ENCODE assay signal across 21 mouse cellular contexts in genomic region chr5:103071006-103071612, GRCm38 (mm10).
A peak's percentile ranks its signal among the peaks of the same experiment; 100 is the strongest.
DNase-seq lines count a peak whose midpoint lies in the region; ATAC-seq and TF ChIP-seq lines count a peak whose summit lies in the region.
"Had no signal": no experiment of that assay in that cellular context is flagged by ENCODE, and none has a peak within 500 bp of the region (broad histone marks: within the 10 kb centered on the region; RNA-seq: fewer than 3 reads in every experiment).

No protein-coding gene starts in this region.

- no peak for TF ChIP-seq CTCF in cerebellum, adult 2 months (IDR thresholded peaks at IDR 0.05; ENCODE audit: borderline replicate concordance, insufficient read depth, low read depth, low read length)
- no peak for TF ChIP-seq CTCF in hindbrain, postnatal 0 days (IDR thresholded peaks at IDR 0.05; ENCODE audit: low read depth)

- peak in 1 of 2 experiments; percentile 54 for DNase-seq in cerebellum, adult 2 months
- no peak for DNase-seq in cerebellum, postnatal 36 days
- no peak for DNase-seq in hindbrain, postnatal 0 days (ENCODE audit: low spot score)
- DNase-seq in midbrain, embryonic 10.5 days (ENCODE audit: low spot score): no peak
- peak; percentile 5 for DNase-seq in retina, embryonic 14.5 days (ENCODE audit: low spot score)
- no peak for DNase-seq in kidney, adult 9 months
- DNase-seq: adrenal gland, postnatal 10 days; embryo, embryonic 11 days; gastrocnemius, postnatal 14 days; heart, adult 2 months; kidney, postnatal 36 days; thymus, postnatal 14 days had no signal

- H3K27me3 ChIP-seq in cerebellum, adult 2 months (ENCODE audit: control insufficient read depth, insufficient read depth, low read length): no peaks in the 10 kb centered on the region
- H3K27me3 ChIP-seq in hindbrain, embryonic 13.5 days: no peaks in the 10 kb centered on the region
- no peaks in the 10 kb centered on the region for H3K27me3 ChIP-seq in hindbrain, postnatal 0 days (ENCODE audit: insufficient read depth, low read length)
- H3K27me3 ChIP-seq in midbrain, embryonic 13.5 days: no peaks in the 10 kb centered on the region
- no peaks in the 10 kb centered on the region for H3K27me3 ChIP-seq in midbrain, embryonic 10.5 days (ENCODE audit: low read depth, poor library complexity, severe bottlenecking)
- H3K27me3 ChIP-seq: forebrain, embryonic 15.5 days; kidney, embryonic 15.5 days; limb, embryonic 15.5 days; liver, embryonic 15.5 days had no signal

- H3K9ac ChIP-seq in hindbrain, embryonic 13.5 days: no peak overlapping the region
- no peak overlapping the region for H3K9ac ChIP-seq in hindbrain, postnatal 0 days (replicated peaks; ENCODE audit: low read length)
- no peak overlapping the region for H3K9ac ChIP-seq in midbrain, embryonic 13.5 days (replicated peaks)
- H3K9ac ChIP-seq: forebrain, embryonic 15.5 days; kidney, embryonic 15.5 days; limb, embryonic 15.5 days; liver, embryonic 15.5 days had no signal

- no peak overlapping the region for H3K4me2 ChIP-seq in hindbrain, embryonic 13.5 days
- no peak overlapping the region for H3K4me2 ChIP-seq in hindbrain, postnatal 0 days (ENCODE audit: low read depth, low read length)
- no peak overlapping the region for H3K4me2 ChIP-seq in midbrain, embryonic 13.5 days (replicated peaks)
- H3K4me2 ChIP-seq: forebrain, embryonic 15.5 days; kidney, embryonic 15.5 days; limb, embryonic 15.5 days; liver, embryonic 15.5 days had no signal

- no peak for ATAC-seq in hindbrain, embryonic 13.5 days (ENCODE audit: low FRiP score)
- ATAC-seq in hindbrain, postnatal 0 days: no peak
- ATAC-seq in midbrain, embryonic 13.5 days: 0 out of 2 replicates have a peak, but pooled peaks have one; percentile 41
- ATAC-seq: forebrain, embryonic 15.5 days; intestine, postnatal 0 days had no signal

- WGBS in cerebellum, adult 2 months: 60% methylated on average over 17 of the region's 17 CpGs
- 76% methylated on average over 17 of the region's 17 CpGs for WGBS in hindbrain, embryonic 13.5 days
- 80% methylated on average over 17 of the region's 17 CpGs for WGBS in hindbrain, postnatal 0 days
- 85% methylated on average over 17 of the region's 17 CpGs for WGBS in midbrain, embryonic 13.5 days
- 94% methylated on average over 17 of the region's 17 CpGs for WGBS in midbrain, embryonic 10.5 days

- H3K4me3 ChIP-seq in cerebellum, adult 2 months (replicated peaks; ENCODE audit: insufficient read depth, low read depth, low read length): no peak overlapping the region
- H3K4me3 ChIP-seq in hindbrain, embryonic 13.5 days: no peak overlapping the region
- H3K4me3 ChIP-seq in hindbrain, postnatal 0 days (ENCODE audit: low read length): no peak overlapping the region
- H3K4me3 ChIP-seq in midbrain, embryonic 13.5 days (replicated peaks): no peak overlapping the region
- H3K4me3 ChIP-seq in midbrain, embryonic 10.5 days: no peak overlapping the region
- H3K4me3 ChIP-seq: forebrain, embryonic 15.5 days; heart, adult 2 months; kidney, embryonic 15.5 days; left cerebral cortex, adult 2 months; limb, embryonic 15.5 days; liver, embryonic 15.5 days had no signal

- H3K36me3 ChIP-seq in hindbrain, embryonic 13.5 days: no peaks in the 10 kb centered on the region
- H3K36me3 ChIP-seq in hindbrain, postnatal 0 days (ENCODE audit: insufficient read depth, low read length): no peaks in the 10 kb centered on the region
- H3K36me3 ChIP-seq in midbrain, embryonic 13.5 days: no peaks in the 10 kb centered on the region
- H3K36me3 ChIP-seq in midbrain, embryonic 10.5 days: no peaks in the 10 kb centered on the region
- H3K36me3 ChIP-seq: forebrain, embryonic 15.5 days; kidney, embryonic 15.5 days; limb, embryonic 15.5 days; liver, embryonic 15.5 days had no signal

- H3K9me3 ChIP-seq in hindbrain, embryonic 13.5 days: no peaks in the 10 kb centered on the region
- H3K9me3 ChIP-seq in hindbrain, postnatal 0 days (ENCODE audit: low read length): no peaks in the 10 kb centered on the region
- H3K9me3 ChIP-seq in midbrain, embryonic 13.5 days: no peaks in the 10 kb centered on the region
- H3K9me3 ChIP-seq in midbrain, embryonic 10.5 days (replicated peaks): no peaks in the 10 kb centered on the region
- H3K9me3 ChIP-seq: forebrain, embryonic 15.5 days; kidney, embryonic 15.5 days; limb, embryonic 15.5 days; liver, embryonic 15.5 days had no signal

- TF ChIP-seq POLR2A in cerebellum, adult 2 months (IDR thresholded peaks at IDR 0.05; ENCODE audit: borderline replicate concordance, insufficient read depth, low read length): no peak

- peak overlapping the region; percentile 39; the same call in 1 of the 2 replicates for H3K27ac ChIP-seq in cerebellum, adult 2 months (ENCODE audit: insufficient read depth, low read length)
- peak overlapping the region; percentile 58 for H3K27ac ChIP-seq in hindbrain, embryonic 13.5 days
- H3K27ac ChIP-seq in hindbrain, postnatal 0 days: no peak overlapping the region
- peak overlapping the region; percentile 0; the same call in 1 of the 2 replicates for H3K27ac ChIP-seq in midbrain, embryonic 13.5 days
- no peak overlapping the region for H3K27ac ChIP-seq in midbrain, embryonic 10.5 days (replicated peaks)
- H3K27ac ChIP-seq: forebrain, embryonic 15.5 days; heart, adult 2 months; kidney, embryonic 15.5 days; left cerebral cortex, adult 2 months; limb, embryonic 15.5 days; liver, embryonic 15.5 days; macrophage had no signal

- 0 out of 2 replicates have a peak, but pooled peaks cover 4% of the 10 kb centered on the region for H3K4me1 ChIP-seq in cerebellum, adult 2 months (ENCODE audit: control insufficient read depth, insufficient read depth, low read length)
- peaks cover 11% of the 10 kb centered on the region for H3K4me1 ChIP-seq in hindbrain, embryonic 13.5 days (replicated peaks)
- H3K4me1 ChIP-seq in hindbrain, postnatal 0 days (ENCODE audit: insufficient read depth, low read length): no peaks in the 10 kb centered on the region
- peaks cover 19% of the 10 kb centered on the region for H3K4me1 ChIP-seq in midbrain, embryonic 13.5 days (replicated peaks)
- peaks cover 10% of the 10 kb centered on the region for H3K4me1 ChIP-seq in midbrain, embryonic 10.5 days
- H3K4me1 ChIP-seq: limb, embryonic 15.5 days; liver, embryonic 15.5 days had no signal

Comparison
In these comparisons a context has a peak if more than half of its experiments do, and no peak if none do; other contexts are left out.
1. H3K27ac ChIP-seq: peak in cerebellum, adult 2 months (single experiment), hindbrain, embryonic 13.5 days (single experiment) and midbrain, embryonic 13.5 days (single experiment); none in hindbrain, postnatal 0 days (single experiment) and midbrain, embryonic 10.5 days (single experiment).